ENCODE assay signal across 22 mouse cellular contexts in the genomic region with DNA sequence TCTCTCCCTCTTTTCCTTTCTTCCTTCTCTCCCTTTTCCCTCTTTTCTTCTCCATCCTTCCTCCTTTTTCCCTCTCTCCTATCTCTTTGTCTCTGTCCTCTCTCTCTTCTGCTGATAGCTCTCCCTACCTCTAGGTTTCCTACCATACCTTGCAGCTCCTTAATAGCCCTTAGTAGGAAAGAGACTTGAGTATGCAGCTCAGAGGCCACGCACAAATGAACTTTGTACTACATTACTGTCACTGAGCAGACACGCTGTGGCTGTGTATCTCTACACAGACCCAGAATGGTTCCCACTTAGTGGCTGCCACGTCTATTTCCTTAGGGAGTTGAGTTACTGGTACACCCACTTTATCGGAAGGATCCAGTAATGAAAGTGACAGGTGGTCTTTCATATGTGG.
"Had no signal": no experiment of that assay in that cellular context is flagged by ENCODE, and none has a peak within 500 bp of the region (broad histone marks: within the 10 kb centered on the region; RNA-seq: fewer than 3 reads in every experiment).

No protein-coding gene starts in this region.

- H3K27me3 ChIP-seq: heart, embryonic 12.5 days; hindbrain, embryonic 12.5 days; kidney, embryonic 15.5 days; limb, embryonic 15.5 days; liver, embryonic 12.5 days had no signal

- DNase-seq: gastrocnemius, postnatal 14 days; gastrocnemius, postnatal 36 days; heart, adult 11 months; heart, postnatal 10 days; heart, postnatal 4 days; kidney, adult 11 months; layer of hippocampus, adult 9-11 months; layer of hippocampus, postnatal 36 days; left cerebral cortex, postnatal 4 days had no signal

- H3K4me3 ChIP-seq: heart, adult 2 months; heart, embryonic 12.5 days; hindbrain, embryonic 10.5 days; hindbrain, embryonic 12.5 days; kidney, embryonic 15.5 days; limb, embryonic 13.5 days; limb, embryonic 15.5 days; liver, embryonic 12.5 days had no signal

- H3K9me3 ChIP-seq: heart, embryonic 12.5 days; hindbrain, embryonic 10.5 days; hindbrain, embryonic 12.5 days; kidney, embryonic 15.5 days; limb, embryonic 13.5 days; limb, embryonic 15.5 days; liver, embryonic 12.5 days had no signal

- ATAC-seq: hindbrain, embryonic 16.5 days; inflammation-experienced regulatory T-cells, adult 6 months; liver, embryonic 12.5 days had no signal

- H3K27ac ChIP-seq: heart, adult 2 months; hindbrain, embryonic 10.5 days; hindbrain, embryonic 12.5 days; hindbrain, embryonic 14.5 days; kidney, embryonic 15.5 days; kidney, postnatal 0 days; limb, embryonic 13.5 days; limb, embryonic 15.5 days; liver, embryonic 12.5 days; liver, embryonic 14.5 days had no signal

- H3K4me2 ChIP-seq: heart, embryonic 12.5 days; hindbrain, embryonic 12.5 days; hindbrain, embryonic 14.5 days; kidney, embryonic 15.5 days; limb, embryonic 13.5 days; limb, embryonic 15.5 days; liver, embryonic 12.5 days had no signal

- H3K9ac ChIP-seq: heart, embryonic 12.5 days; hindbrain, embryonic 12.5 days; hindbrain, embryonic 14.5 days; kidney, embryonic 15.5 days; limb, embryonic 13.5 days; limb, embryonic 15.5 days; liver, embryonic 12.5 days; liver, embryonic 14.5 days had no signal

- H3K36me3 ChIP-seq: heart, embryonic 12.5 days; hindbrain, embryonic 10.5 days; hindbrain, embryonic 12.5 days; kidney, embryonic 15.5 days; limb, embryonic 13.5 days; limb, embryonic 15.5 days; liver, embryonic 12.5 days had no signal
